In genomic region chr1:19245032-19245431, GRCm38 (mm10) we compare ENCODE assay signal across 13 mouse cellular contexts. TPM values are rescaled to one million over a fixed set of nuclear protein-coding genes. Genes with fewer than 3 reads are reported as not detected.
DNase-seq lines count a peak whose midpoint lies in the region; ATAC-seq and TF ChIP-seq lines count a peak whose summit lies in the region.
"Had no signal": no experiment of that assay in that cellular context is flagged by ENCODE, and none has a peak within 500 bp of the region (broad histone marks: within the 10 kb centered on the region; RNA-seq: fewer than 3 reads in every experiment).

No protein-coding gene starts in this region.

- H3K36me3 ChIP-seq in neural tube, embryonic 11.5 days (ENCODE audit: control insufficient read depth, insufficient read depth, low read length) = no peaks in the 10 kb centered on the region
- no peaks in the 10 kb centered on the region for H3K36me3 ChIP-seq in midbrain, embryonic 13.5 days
- H3K36me3 ChIP-seq: heart, embryonic 13.5 days; lung, embryonic 15.5 days had no signal

- H3K9ac ChIP-seq in neural tube, embryonic 11.5 days (ENCODE audit: low read length) = no peak overlapping the region
- H3K9ac ChIP-seq in midbrain, embryonic 13.5 days (replicated peaks) = no peak overlapping the region
- H3K9ac ChIP-seq: heart, embryonic 13.5 days; lung, embryonic 15.5 days had no signal

- H3K27me3 ChIP-seq in neural tube, embryonic 11.5 days (ENCODE audit: control insufficient read depth, insufficient read depth, low read length) = peaks cover 34% of the 10 kb centered on the region
- peaks cover 73% of the 10 kb centered on the region for H3K27me3 ChIP-seq in midbrain, embryonic 13.5 days

- DNase-seq in neural tube, embryonic 11.5 days (ENCODE audit: low spot score) = peak; percentile 69
- DNase-seq in neural tube, embryonic 10.5 days (ENCODE audit: extremely low spot score, low spot score) = no peak
- peak; percentile 84 for DNase-seq in kidney, adult 9 months
- DNase-seq in lung, adult 2 months = no peak
- no peak for DNase-seq in thymus, postnatal 36 days
- DNase-seq in Muller cell, postnatal 12 days (ENCODE audit: inconsistent ontology term) = no peak
- no peak for DNase-seq in natural killer cell, adult 2 months (ENCODE audit: low spot score in 2 of 2)
- DNase-seq: thymus, postnatal 25 days had no signal

- peak; percentile 89 for ATAC-seq in neural tube, embryonic 11.5 days (ENCODE audit: insufficient read depth, low FRiP score, low TSS enrichment)
- ATAC-seq in midbrain, embryonic 13.5 days = peak; percentile 93

- TF ChIP-seq CTCF in lung, adult 2 months (IDR thresholded peaks at IDR 0.05; ENCODE audit: insufficient read depth, low read length) = no peak

- whole genome bisulfite sequencing in neural tube, embryonic 11.5 days = 16% methylated on average over 4 of the region's 4 CpGs
- whole genome bisulfite sequencing in midbrain, embryonic 13.5 days = 8% methylated on average over 4 of the region's 4 CpGs
- WGBS in lung, adult 2 months = 50% methylated on average over 4 of the region's 4 CpGs

- H3K4me1 ChIP-seq in neural tube, embryonic 11.5 days (ENCODE audit: control insufficient read depth, insufficient read depth, low read length) = peaks cover 5% of the 10 kb centered on the region; the same call in 1 of the 2 replicates
- H3K4me1 ChIP-seq in midbrain, embryonic 13.5 days (replicated peaks) = peaks cover 29% of the 10 kb centered on the region
- H3K4me1 ChIP-seq in lung, adult 2 months (ENCODE audit: control insufficient read depth, insufficient read depth, low read length) = no peaks in the 10 kb centered on the region
- H3K4me1 ChIP-seq: lung, embryonic 15.5 days had no signal

- no peak overlapping the region for H3K27ac ChIP-seq in neural tube, embryonic 11.5 days (ENCODE audit: low read depth, low read length)
- no peak overlapping the region for H3K27ac ChIP-seq in midbrain, embryonic 13.5 days
- H3K27ac ChIP-seq: heart, embryonic 13.5 days; lung, embryonic 15.5 days had no signal

- H3K4me3 ChIP-seq in neural tube, embryonic 11.5 days (ENCODE audit: low read depth, low read length) = no peak overlapping the region
- no peak overlapping the region for H3K4me3 ChIP-seq in midbrain, embryonic 13.5 days (replicated peaks)
- H3K4me3 ChIP-seq in lung, adult 2 months (replicated peaks; ENCODE audit: extremely low read depth, low read depth, low read length) = no peak overlapping the region
- H3K4me3 ChIP-seq: erythroblast, embryonic 14.5 days; heart, embryonic 13.5 days; lung, embryonic 15.5 days had no signal

- H3K4me2 ChIP-seq in neural tube, embryonic 11.5 days (ENCODE audit: low read depth) = no peak overlapping the region
- no peak overlapping the region for H3K4me2 ChIP-seq in midbrain, embryonic 13.5 days (replicated peaks)
- H3K4me2 ChIP-seq: heart, embryonic 13.5 days; lung, embryonic 15.5 days had no signal

- no peaks in the 10 kb centered on the region for H3K9me3 ChIP-seq in neural tube, embryonic 11.5 days (ENCODE audit: control insufficient read depth, low read length)
- no peaks in the 10 kb centered on the region for H3K9me3 ChIP-seq in midbrain, embryonic 13.5 days
- H3K9me3 ChIP-seq: heart, embryonic 13.5 days; lung, embryonic 15.5 days had no signal

- TF ChIP-seq POLR2A in lung, adult 2 months (IDR thresholded peaks at IDR 0.05; ENCODE audit: borderline replicate concordance, extremely low read depth, low read depth, low read length) = no peak

RNA-seq across cellular contexts. Expression of gene Tfap2b, which starts 36.3 kb away (rescaled TPM):
- 43.5 and 48.6 TPM in 2 replicates for polyA plus RNA-seq in neural tube, embryonic 11.5 days (2014; fragmentation: Nextera tagmentation; extraction: Ambion mirVana)
- polyA plus RNA-seq in midbrain, embryonic 13.5 days (2015; fragmentation: Nextera tagmentation; extraction: Ambion mirVana) = 256 and 296 TPM in 2 replicates
- not detected in 2 replicates for polyA plus RNA-seq in lung, adult 2 months (2012; rRNA removed)
- polyA plus RNA-seq: erythroblast, embryonic 14.5 days; intestine, embryonic 14.5 days had no signal

Comparison
In these comparisons a context has a peak if more than half of its experiments do, and no peak if none do; other contexts are left out.
1. DNase-seq: peak in neural tube, embryonic 11.5 days (single experiment) and kidney, adult 9 months (single experiment); none in neural tube, embryonic 10.5 days (single experiment), lung, adult 2 months (single experiment), thymus, postnatal 36 days (0 of 2), Muller cell, postnatal 12 days (single experiment) and natural killer cell, adult 2 months (0 of 2).
2. RNA of gene Tfap2b, which starts 36.3 kb away (polyA plus RNA-seq): 256 to 296 TPM in midbrain, embryonic 13.5 days and 43.5 to 48.6 TPM in neural tube, embryonic 11.5 days; not detected in lung, adult 2 months; every median in the first group is over 10 times any median in the second.